Mouse (Mus musculus): Measurements from ENCODE around the gene Eif2b3. TPM values are rescaled to one million over a fixed set of nuclear protein-coding genes. Genes with fewer than 3 reads are reported as not detected.

Gene Eif2b3
- total RNA-seq, 2 experiments from 2014 or later = 11.3 to 18.2 TPM

- no peak for ATAC-seq (ENCODE audit: poor library complexity, severe bottlenecking)
Observed at GRCm38 (mm10) chr4:117014901-117015415, 4.2 kb upstream of the Eif2b3 start.

DNA sequence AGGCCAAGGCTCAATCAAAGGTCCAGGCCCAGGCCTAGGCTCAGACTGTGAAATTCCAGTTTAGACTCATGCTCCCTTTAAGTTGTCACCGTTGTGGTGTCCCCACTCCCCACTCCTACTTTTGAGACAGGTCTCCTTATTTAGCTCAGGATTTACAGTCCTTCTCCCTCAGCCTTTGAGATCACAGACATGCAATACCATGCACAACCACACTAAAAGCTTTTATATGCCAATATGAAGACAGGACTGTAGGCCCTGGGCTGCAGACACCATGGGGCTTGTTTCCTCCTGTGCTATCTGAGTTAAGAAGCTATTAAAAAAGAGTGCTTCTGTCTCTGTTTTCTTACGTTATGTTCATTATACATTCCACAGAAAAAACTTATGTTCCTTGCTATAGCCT lies 1.5 kb upstream of the Eif2b3 start:
- no peak for ATAC-seq (ENCODE audit: poor library complexity, severe bottlenecking)

GRCm38 (mm10) chr4:117018327-117018726 lies 875 bp upstream of the Eif2b3 start:
- ATAC-seq (ENCODE audit: poor library complexity, severe bottlenecking) = no peak

DNA sequence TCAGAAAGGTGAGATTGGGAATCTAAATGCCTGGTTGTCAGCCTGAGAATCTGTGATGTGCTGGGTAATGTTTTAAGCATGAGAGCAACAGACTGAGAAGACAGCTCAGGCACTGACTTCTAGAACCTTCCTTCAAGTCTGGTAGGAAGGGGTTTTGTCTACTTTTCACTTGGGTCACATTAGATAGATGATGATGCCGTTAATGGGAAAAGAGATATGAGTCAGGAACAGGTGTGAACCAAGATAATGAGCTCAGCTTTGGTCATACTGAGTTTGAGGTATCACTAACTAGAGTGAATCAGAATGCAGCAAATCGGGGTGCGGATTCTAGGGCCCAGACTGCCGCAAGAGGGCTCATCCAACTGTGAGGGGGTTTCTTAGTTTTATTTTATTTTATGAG lies 4.3 kb downstream of the Eif2b3 start:
- no peak for ATAC-seq (ENCODE audit: poor library complexity, severe bottlenecking)

GRCm38 (mm10) chr4:117031105-117031504 lies 11.9 kb downstream of the Eif2b3 start:
- ATAC-seq (ENCODE audit: poor library complexity, severe bottlenecking) = no peak

- no peak for ATAC-seq (ENCODE audit: poor library complexity, severe bottlenecking)
Observed at GRCm38 (mm10) chr4:117039925-117040687, 20.9 kb downstream of the Eif2b3 start.

GRCm38 (mm10) chr4:117040791-117041190 lies 21.6 kb downstream of the Eif2b3 start:
- no peak for ATAC-seq (ENCODE audit: poor library complexity, severe bottlenecking)

- ATAC-seq (ENCODE audit: poor library complexity, severe bottlenecking) = peak; percentile 98
Observed at GRCm38 (mm10) chr4:117041283-117041721, 22.1 kb downstream of the Eif2b3 start.

DNA sequence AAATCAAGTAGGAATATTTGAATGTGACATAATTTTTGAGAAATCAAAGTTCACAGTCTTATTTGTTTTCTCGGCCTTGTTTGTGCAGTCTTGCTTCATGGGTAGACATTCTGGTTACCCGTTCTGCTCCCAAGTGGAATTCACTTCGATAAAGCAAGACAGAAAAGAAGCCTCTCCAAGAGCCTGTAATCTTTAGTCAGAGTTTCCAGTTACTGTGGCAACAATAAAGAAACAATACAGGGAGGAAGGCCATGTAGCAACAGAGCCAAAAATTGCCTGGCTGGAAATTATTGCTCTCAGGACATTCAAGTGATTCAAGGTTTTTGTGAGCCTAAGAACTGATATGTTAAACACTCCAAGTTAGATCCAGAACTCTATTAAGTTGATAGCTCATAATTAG lies 29.6 kb downstream of the Eif2b3 start:
- no peak for ATAC-seq (ENCODE audit: poor library complexity, severe bottlenecking)

DNA sequence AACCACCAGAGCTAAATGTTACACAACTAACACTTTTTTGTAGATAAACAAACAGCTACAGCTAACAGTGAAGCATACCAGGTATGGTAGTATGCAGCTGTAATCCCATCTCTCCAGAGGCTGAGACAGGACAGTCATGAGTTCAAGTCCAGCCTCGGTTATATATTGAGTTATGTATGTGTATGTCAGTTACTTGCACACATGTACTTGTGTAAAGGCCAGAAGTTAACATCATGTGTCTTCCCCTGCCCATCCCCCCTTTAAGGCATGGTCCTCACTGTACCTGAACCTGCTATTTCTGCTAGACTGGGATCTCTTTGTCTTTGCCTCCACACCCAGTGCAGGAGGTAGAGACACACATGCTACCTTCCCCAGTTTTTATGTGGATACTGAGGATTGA lies 30.3 kb downstream of the Eif2b3 start:
- no peak for ATAC-seq (ENCODE audit: poor library complexity, severe bottlenecking)

DNA sequence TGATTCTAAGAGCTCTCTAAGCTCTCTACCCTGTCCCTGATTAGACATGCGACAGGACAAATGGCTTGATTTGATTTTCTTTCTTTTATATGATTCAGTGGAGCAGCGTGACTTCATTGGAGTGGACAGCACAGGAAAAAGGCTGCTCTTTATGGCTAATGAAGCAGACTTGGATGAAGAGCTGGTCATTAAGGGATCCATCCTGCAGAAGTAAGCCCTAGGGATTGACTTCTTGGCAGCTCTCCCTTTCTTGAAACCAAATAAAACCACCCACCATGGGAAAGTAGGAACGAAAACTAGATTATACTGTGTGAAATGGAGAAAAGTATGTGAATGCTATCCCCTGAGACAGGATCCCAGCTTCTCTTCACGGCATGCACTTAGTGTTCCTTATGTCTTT lies 33.4 kb downstream of the Eif2b3 start:
- no peak for ATAC-seq (ENCODE audit: poor library complexity, severe bottlenecking)

DNA sequence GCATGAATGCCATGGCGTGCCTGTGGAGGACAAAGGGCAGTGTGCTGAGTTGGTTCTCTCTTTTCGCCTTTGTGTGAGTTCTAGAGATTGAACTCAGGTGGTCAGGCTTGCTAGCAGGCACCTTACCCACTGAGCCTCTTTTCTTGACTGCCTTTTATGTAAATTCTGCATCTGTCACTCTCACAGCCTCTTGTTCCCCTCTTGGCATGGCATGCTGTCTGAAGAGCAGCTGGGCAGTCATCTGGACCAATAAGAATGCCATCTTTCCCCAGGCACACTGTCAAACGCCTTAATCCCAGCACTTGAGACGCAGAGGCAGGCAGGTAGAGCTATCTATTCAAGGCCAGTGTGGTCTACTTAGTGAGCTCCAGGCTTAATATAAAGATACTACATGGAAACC lies 34.8 kb downstream of the Eif2b3 start:
- ATAC-seq (ENCODE audit: poor library complexity, severe bottlenecking) = no peak

GRCm38 (mm10) chr4:117056102-117056501 lies 36.9 kb downstream of the Eif2b3 start:
- ATAC-seq (ENCODE audit: poor library complexity, severe bottlenecking) = no peak

DNA sequence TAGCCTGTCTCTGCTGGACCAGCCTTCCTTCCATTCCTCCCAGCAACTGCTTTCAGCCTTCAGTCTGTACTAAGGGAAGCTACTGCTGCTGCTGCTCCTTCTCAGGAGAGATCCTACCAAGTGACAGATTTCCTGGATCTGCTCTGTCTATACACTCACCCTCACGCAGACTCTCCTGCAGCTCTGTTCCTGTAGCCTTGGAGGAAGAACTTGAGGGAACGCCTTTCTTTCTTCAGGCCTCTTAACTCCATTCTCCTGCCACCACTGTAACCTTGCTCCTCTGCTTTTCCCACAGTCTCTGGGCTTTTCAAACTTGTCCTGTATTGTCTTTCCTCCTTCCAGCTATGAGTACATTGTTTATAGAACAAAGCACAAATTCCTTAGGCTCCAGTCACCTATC lies 37.3 kb downstream of the Eif2b3 start:
- ATAC-seq (ENCODE audit: poor library complexity, severe bottlenecking) = no peak

DNA sequence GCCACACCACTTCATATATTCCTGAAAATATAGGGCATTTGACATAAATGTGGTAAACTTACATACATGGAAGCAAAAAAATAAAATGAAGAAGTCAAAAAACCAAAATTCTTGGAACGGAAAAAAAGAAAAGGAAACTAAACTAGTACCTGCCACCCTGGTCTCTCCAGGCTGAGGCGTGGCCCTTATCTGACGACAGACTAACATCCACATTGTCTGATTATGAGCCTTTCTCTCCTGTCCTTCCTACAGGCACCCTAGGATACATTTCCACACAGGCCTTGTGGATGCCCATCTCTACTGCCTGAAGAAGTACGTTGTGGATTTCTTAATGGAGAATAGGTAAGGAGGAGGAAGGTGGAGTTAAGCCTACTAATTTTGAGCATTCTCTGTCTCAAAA lies 39.3 kb downstream of the Eif2b3 start:
- no peak for ATAC-seq (ENCODE audit: poor library complexity, severe bottlenecking)

- no peak for ATAC-seq (ENCODE audit: poor library complexity, severe bottlenecking)
Observed at GRCm38 (mm10) chr4:117062700-117063390, 43.6 kb downstream of the Eif2b3 start.

- no peak for ATAC-seq (ENCODE audit: poor library complexity, severe bottlenecking)
Observed at GRCm38 (mm10) chr4:117068035-117068434, 48.8 kb downstream of the Eif2b3 start.

DNA sequence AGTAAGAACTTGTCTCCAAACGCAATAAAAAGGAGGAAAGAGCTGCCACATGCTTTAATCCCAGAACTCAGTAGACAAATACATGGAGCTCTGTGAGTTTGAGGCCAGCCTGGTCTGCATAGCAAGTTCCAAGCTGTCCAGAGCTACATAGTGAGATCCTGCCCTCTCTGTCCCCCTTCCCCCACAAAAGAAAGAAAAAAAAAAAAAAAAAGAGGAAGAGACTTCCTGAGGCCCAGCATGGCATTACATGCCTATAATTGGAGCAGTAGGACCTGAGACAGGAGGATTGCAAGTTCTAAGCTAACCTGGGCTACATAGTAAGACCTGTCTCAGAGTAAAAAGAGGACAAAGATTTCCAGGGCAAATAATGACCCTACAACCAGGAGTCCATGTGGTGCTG lies 50.4 kb downstream of the Eif2b3 start:
- ATAC-seq (ENCODE audit: poor library complexity, severe bottlenecking) = no peak

GRCm38 (mm10) chr4:117070624-117071023 lies 51.4 kb downstream of the Eif2b3 start:
- ATAC-seq (ENCODE audit: poor library complexity, severe bottlenecking) = no peak

GRCm38 (mm10) chr4:117071183-117071582 lies 52.0 kb downstream of the Eif2b3 start:
- no peak for ATAC-seq (ENCODE audit: poor library complexity, severe bottlenecking)

DNA sequence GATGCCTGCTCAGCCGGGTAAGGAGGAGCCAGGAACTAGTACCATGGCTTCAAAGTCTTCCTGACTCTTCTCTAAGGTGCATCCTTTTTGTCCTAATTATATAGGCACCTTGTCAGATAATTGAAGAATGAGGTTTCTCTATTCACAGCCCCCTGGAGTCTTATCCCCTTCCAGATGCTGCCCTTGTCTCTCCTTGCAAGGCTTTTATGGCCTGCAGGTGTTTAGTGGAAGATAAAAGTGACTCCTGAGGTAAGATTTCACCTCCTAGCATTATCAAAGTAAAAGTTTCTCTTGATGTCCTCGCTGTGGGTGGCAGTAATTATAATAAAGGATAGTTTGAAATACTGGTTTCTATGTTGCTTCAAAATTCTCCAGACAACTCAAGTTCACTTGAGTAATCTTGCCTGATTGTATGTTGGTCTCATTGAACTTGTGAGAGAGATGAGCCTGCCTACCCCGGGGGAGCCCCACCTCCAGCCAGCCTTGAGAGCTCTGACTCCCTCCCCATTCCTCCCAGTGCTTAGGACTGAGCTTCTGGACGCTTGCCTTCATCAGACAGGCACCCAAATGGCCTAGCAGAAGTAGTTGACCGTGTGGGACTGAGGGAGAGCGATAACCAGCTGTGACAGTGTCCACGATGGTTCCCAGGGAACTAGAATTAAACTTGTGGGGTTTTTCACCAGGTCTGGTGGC lies 68.9 kb downstream of the Eif2b3 start:
- ATAC-seq (ENCODE audit: poor library complexity, severe bottlenecking) = no peak

DNA sequence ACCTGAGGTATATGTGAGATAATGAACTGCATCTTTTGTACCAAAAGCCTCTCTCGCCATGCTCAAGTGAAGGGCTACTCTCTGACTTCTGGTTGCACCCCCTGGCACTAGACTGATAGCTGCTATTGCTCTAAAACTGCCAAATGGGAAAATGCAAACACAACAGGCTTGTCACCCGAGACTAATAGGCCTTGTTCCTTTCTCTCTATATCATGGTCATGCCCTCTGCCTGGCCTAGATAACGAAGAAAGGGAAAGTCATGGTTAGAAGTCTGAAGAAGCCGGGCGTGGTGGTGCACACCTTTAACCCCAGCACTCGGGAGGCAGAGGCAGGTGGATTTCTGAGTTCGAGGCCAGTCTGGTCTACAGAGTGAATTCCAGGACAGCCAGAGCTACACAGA lies 71.4 kb downstream of the Eif2b3 start:
- ATAC-seq (ENCODE audit: poor library complexity, severe bottlenecking) = no peak
